Mouse (Mus musculus): ENCODE data around the gene Klf1.

DNA sequence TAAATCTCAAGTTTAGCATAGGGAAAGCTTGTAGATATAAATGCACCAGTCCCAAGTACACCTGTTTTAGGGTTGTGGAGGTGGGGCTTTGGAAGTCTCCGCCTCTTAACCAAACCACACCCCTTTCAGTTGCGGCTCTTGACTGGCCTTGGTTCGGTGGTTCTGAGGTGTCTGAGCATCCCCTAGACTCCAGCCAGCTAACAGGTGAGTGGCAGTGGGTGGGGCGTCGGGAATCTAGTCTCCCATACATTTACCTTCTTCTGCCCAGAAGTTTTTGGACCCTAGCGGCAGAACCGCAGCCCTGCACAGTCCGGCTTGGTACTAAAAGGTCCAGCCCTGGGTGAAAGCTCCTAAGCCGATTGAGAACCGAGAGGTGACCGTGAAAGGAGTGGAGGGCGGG, 48.0 kb downstream of the Klf1 start:
- TF ChIP-seq CTCF (IDR thresholded peaks at IDR 0.05; ENCODE audit: low read depth) (no peak), EP300 (IDR thresholded peaks at IDR 0.05; ENCODE audit: low read depth) (no peak)
